Mouse (Mus musculus): ENCODE data around the gene Chn2.
"Not testable (repeated sequence)": the region's sequence is repeated elsewhere in the genome, so short reads cannot be mapped to it uniquely, and the experiment has no call there.

Chn2 gene

GRCm38 (mm10) chr6:54162321-54162720 is 123.0 kb downstream of the Chn2 start:
- DNase-seq, result no peak

- DNase-seq, result peak; percentile 52
Observed at GRCm38 (mm10) chr6:54162786-54163185, 123.4 kb downstream of the Chn2 start.

- no peak for DNase-seq
Observed at GRCm38 (mm10) chr6:54163702-54164101, 124.3 kb downstream of the Chn2 start.

GRCm38 (mm10) chr6:54164777-54165176 is 125.4 kb downstream of the Chn2 start:
- DNase-seq, result peak; percentile 45

- no peak for DNase-seq
Observed at GRCm38 (mm10) chr6:54165246-54165645, 125.9 kb downstream of the Chn2 start.

- no peak for DNase-seq
Observed at GRCm38 (mm10) chr6:54165863-54166262, 126.5 kb downstream of the Chn2 start.

- DNase-seq, result no peak
Observed at GRCm38 (mm10) chr6:54166991-54167546, 127.7 kb downstream of the Chn2 start.

- no peak for DNase-seq
Observed at GRCm38 (mm10) chr6:54170286-54170894, 131.0 kb downstream of the Chn2 start.

GRCm38 (mm10) chr6:54171385-54171784 is 132.0 kb downstream of the Chn2 start:
- DNase-seq, result no peak

GRCm38 (mm10) chr6:54175473-54176215 is 136.3 kb downstream of the Chn2 start:
- no peak for DNase-seq

GRCm38 (mm10) chr6:54177081-54177480 is 137.7 kb downstream of the Chn2 start:
- DNase-seq, result not testable (repeated sequence)

GRCm38 (mm10) chr6:54179056-54179873 is 139.9 kb downstream of the Chn2 start:
- no peak for DNase-seq

GRCm38 (mm10) chr6:54179874-54180212 is 140.5 kb downstream of the Chn2 start:
- no peak for DNase-seq

- no peak for DNase-seq
Observed at GRCm38 (mm10) chr6:54183825-54184578, 144.6 kb downstream of the Chn2 start.

GRCm38 (mm10) chr6:54193631-54194305 is 154.4 kb downstream of the Chn2 start:
- no peak for DNase-seq

GRCm38 (mm10) chr6:54197821-54198412 is 158.6 kb downstream of the Chn2 start:
- DNase-seq, result no peak

- no peak for DNase-seq
Observed at GRCm38 (mm10) chr6:54199516-54199915, 160.2 kb downstream of the Chn2 start.

GRCm38 (mm10) chr6:54200031-54200722 is 160.8 kb downstream of the Chn2 start:
- DNase-seq, result no peak

- DNase-seq, result peak; percentile 11
Observed at GRCm38 (mm10) chr6:54202311-54203020, 163.1 kb downstream of the Chn2 start.

GRCm38 (mm10) chr6:54203316-54203715 is 164.0 kb downstream of the Chn2 start:
- DNase-seq, result no peak
